Mouse (Mus musculus): ENCODE results near the gene Fgf15.

DNA sequence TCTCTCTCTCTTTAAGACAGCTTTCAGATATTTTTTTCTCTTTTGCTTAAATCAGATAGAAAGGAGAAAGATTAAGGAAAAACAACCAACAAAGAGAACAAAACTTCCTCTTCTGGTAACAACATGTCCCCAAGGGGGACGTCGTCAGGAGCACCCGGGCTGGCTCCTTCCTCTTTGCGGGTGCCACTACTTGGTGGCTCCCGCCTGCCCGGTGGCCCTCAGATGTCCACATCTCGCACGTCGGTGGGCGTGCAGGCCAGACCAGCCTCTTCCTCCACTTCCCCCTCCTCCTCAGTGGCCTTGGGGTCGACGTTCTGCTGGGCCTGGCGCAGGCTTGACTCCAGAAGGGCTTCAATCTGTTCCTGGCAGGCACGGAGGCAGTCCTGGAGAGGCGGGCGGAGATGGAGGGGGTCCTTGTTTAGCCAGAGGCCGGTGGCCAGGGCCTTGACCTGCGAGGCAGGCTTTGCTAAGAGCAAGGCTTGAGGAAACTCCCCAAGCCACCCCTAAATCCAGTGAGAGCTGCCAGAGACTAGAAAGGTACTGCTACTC lies 36.1 kb downstream of the Fgf15 start:
- TF ChIP-seq POLR2A (IDR thresholded peaks at IDR 0.05; ENCODE audit: low read depth, low read length) (no peak), CTCF (IDR thresholded peaks at IDR 0.05; ENCODE audit: borderline replicate concordance, insufficient read depth, low read length) (no peak)
